Mouse (Mus musculus): Measurements from ENCODE around the gene Frmd4b. TPM values are rescaled to one million over a fixed set of nuclear protein-coding genes. Genes with fewer than 3 reads are reported as not detected.

Frmd4b gene
- polyA plus RNA-seq, 2 experiments = 5.7 to 6.4 TPM

- H3K4me3 ChIP-seq (ENCODE audit: insufficient read depth in 1 of 2, low read depth in 2 of 2, low read length in 2 of 2) = no peak overlapping the region
- H3K9me3 ChIP-seq (ENCODE audit: control insufficient read depth, low read length) = no peaks in the 10 kb centered on the region
- no peak overlapping the region for H3K27ac ChIP-seq
- no peaks in the 10 kb centered on the region for H3K4me1 ChIP-seq (replicated peaks; ENCODE audit: control insufficient read depth in 2 of 2, insufficient read depth in 2 of 2, low read length in 1 of 2)
- H3K36me3 ChIP-seq (replicated peaks; ENCODE audit: control insufficient read depth, insufficient read depth, low read depth) = no peaks in the 10 kb centered on the region
- H3K27me3 ChIP-seq (ENCODE audit: control insufficient read depth, insufficient read depth, low read length) = no peaks in the 10 kb centered on the region
- H3K9ac ChIP-seq (replicated peaks) = no peak overlapping the region
- TF ChIP-seq CTCF (IDR thresholded peaks at IDR 0.05; ENCODE audit: low read depth) (no peak), EP300 (IDR thresholded peaks at IDR 0.05; ENCODE audit: low read depth) (no peak)
- 68% methylated on average over 7 of the region's 7 CpGs for WGBS (ENCODE audit: insufficient replicate concordance)
- no peak for DNase-seq (ENCODE audit: low read depth in 3 of 3, low spot score in 3 of 3)
- no peak for ATAC-seq (ENCODE audit: insufficient read depth)
- no peak overlapping the region for H3K4me2 ChIP-seq (ENCODE audit: low read depth)
Observed at GRCm38 (mm10) chr6:97578210-97578609, 39.1 kb downstream of the Frmd4b start.

- no peaks in the 10 kb centered on the region for H3K9me3 ChIP-seq (ENCODE audit: control insufficient read depth, low read length)
- 47% methylated on average over 4 of the region's 4 CpGs for WGBS (ENCODE audit: insufficient replicate concordance)
- no peak for TF ChIP-seq CTCF (IDR thresholded peaks at IDR 0.05; ENCODE audit: low read depth)
- no peak overlapping the region for H3K9ac ChIP-seq (replicated peaks)
- H3K4me1 ChIP-seq (replicated peaks; ENCODE audit: control insufficient read depth in 2 of 2, insufficient read depth in 2 of 2, low read length in 1 of 2) = no peaks in the 10 kb centered on the region
- no peak overlapping the region for H3K4me2 ChIP-seq (ENCODE audit: low read depth)
- H3K36me3 ChIP-seq (replicated peaks; ENCODE audit: control insufficient read depth, insufficient read depth, low read depth) = no peaks in the 10 kb centered on the region
- DNase-seq (ENCODE audit: low read depth in 3 of 3, low spot score in 3 of 3) (no peak), ATAC-seq (ENCODE audit: insufficient read depth) (no peak)
- no peaks in the 10 kb centered on the region for H3K27me3 ChIP-seq (ENCODE audit: control insufficient read depth, insufficient read depth, low read length)
- H3K4me3 ChIP-seq (ENCODE audit: insufficient read depth in 1 of 2, low read depth in 2 of 2, low read length in 2 of 2) = no peak overlapping the region
- no peak overlapping the region for H3K27ac ChIP-seq
Observed at GRCm38 (mm10) chr6:97577349-97577748, 40.0 kb downstream of the Frmd4b start.

GRCm38 (mm10) chr6:97576565-97577346, 40.6 kb downstream of the Frmd4b start:
- no peak overlapping the region for H3K4me3 ChIP-seq (ENCODE audit: insufficient read depth in 1 of 2, low read depth in 2 of 2, low read length in 2 of 2)
- 46% methylated on average over 7 of the region's 7 CpGs for WGBS (ENCODE audit: insufficient replicate concordance)
- no peak overlapping the region for H3K9ac ChIP-seq (replicated peaks)
- TF ChIP-seq EP300 (IDR thresholded peaks at IDR 0.05; ENCODE audit: low read depth) (no peak), CTCF (IDR thresholded peaks at IDR 0.05; ENCODE audit: low read depth) (no peak)
- no peaks in the 10 kb centered on the region for H3K27me3 ChIP-seq (ENCODE audit: control insufficient read depth, insufficient read depth, low read length)
- no peak overlapping the region for H3K4me2 ChIP-seq (ENCODE audit: low read depth)
- no peak overlapping the region for H3K27ac ChIP-seq
- ATAC-seq (ENCODE audit: insufficient read depth) = no peak
- no peaks in the 10 kb centered on the region for H3K9me3 ChIP-seq (ENCODE audit: control insufficient read depth, low read length)
- H3K4me1 ChIP-seq (replicated peaks; ENCODE audit: control insufficient read depth in 2 of 2, insufficient read depth in 2 of 2, low read length in 1 of 2) = no peaks in the 10 kb centered on the region
- H3K36me3 ChIP-seq (replicated peaks; ENCODE audit: control insufficient read depth, insufficient read depth, low read depth) = no peaks in the 10 kb centered on the region
- DNase-seq (ENCODE audit: low read depth in 3 of 3, low spot score in 3 of 3) = no peak

GRCm38 (mm10) chr6:97576096-97576495, 41.2 kb downstream of the Frmd4b start:
- DNase-seq (ENCODE audit: low read depth in 3 of 3, low spot score in 3 of 3) = no peak
- Histone ChIP-seq H3K4me2 (ENCODE audit: low read depth) (no peak overlapping the region), H3K9ac (replicated peaks) (no peak overlapping the region), H3K9me3 (ENCODE audit: control insufficient read depth, low read length) (no peaks in the 10 kb centered on the region), H3K36me3 (replicated peaks; ENCODE audit: control insufficient read depth, insufficient read depth, low read depth) (no peaks in the 10 kb centered on the region), H3K27me3 (ENCODE audit: control insufficient read depth, insufficient read depth, low read length) (no peaks in the 10 kb centered on the region), H3K4me3 (ENCODE audit: insufficient read depth in 1 of 2, low read depth in 2 of 2, low read length in 2 of 2) (no peak overlapping the region), H3K27ac (no peak overlapping the region), H3K4me1 (replicated peaks; ENCODE audit: control insufficient read depth in 2 of 2, insufficient read depth in 2 of 2, low read length in 1 of 2) (no peaks in the 10 kb centered on the region)
- ATAC-seq (ENCODE audit: insufficient read depth) = no peak
- WGBS (ENCODE audit: insufficient replicate concordance) = 58% methylated on average over 7 of the region's 7 CpGs
- TF ChIP-seq CTCF (IDR thresholded peaks at IDR 0.05; ENCODE audit: low read depth) (no peak), EP300 (IDR thresholded peaks at IDR 0.05; ENCODE audit: low read depth) (no peak)

- Histone ChIP-seq H3K4me2 (ENCODE audit: low read depth) (no peak overlapping the region), H3K4me3 (ENCODE audit: insufficient read depth in 1 of 2, low read depth in 2 of 2, low read length in 2 of 2) (no peak overlapping the region), H3K9ac (replicated peaks) (no peak overlapping the region), H3K27me3 (ENCODE audit: control insufficient read depth, insufficient read depth, low read length) (no peaks in the 10 kb centered on the region), H3K27ac (no peak overlapping the region), H3K4me1 (replicated peaks; ENCODE audit: control insufficient read depth in 2 of 2, insufficient read depth in 2 of 2, low read length in 1 of 2) (no peaks in the 10 kb centered on the region), H3K9me3 (ENCODE audit: control insufficient read depth, low read length) (no peaks in the 10 kb centered on the region), H3K36me3 (replicated peaks; ENCODE audit: control insufficient read depth, insufficient read depth, low read depth) (no peaks in the 10 kb centered on the region)
- 57% methylated on average over 5 of the region's 5 CpGs for WGBS (ENCODE audit: insufficient replicate concordance)
- TF ChIP-seq EP300 (IDR thresholded peaks at IDR 0.05; ENCODE audit: low read depth) = no peak
- TF ChIP-seq CTCF (IDR thresholded peaks at IDR 0.05; ENCODE audit: low read depth) = no peak
- no peak for ATAC-seq (ENCODE audit: insufficient read depth)
- no peak for DNase-seq (ENCODE audit: low read depth in 3 of 3, low spot score in 3 of 3)
Observed at GRCm38 (mm10) chr6:97574973-97575372, 42.4 kb downstream of the Frmd4b start.

Data from liver, embryonic 14.5 days (tissue).